Mouse (Mus musculus) lung, embryonic 15.5 days (tissue): ENCODE measurements around the gene Slc28a1. TPM values are rescaled to one million over a fixed set of nuclear protein-coding genes. Genes with fewer than 3 reads are reported as not detected.
"Not testable (repeated sequence)": the region's sequence is repeated elsewhere in the genome, so short reads cannot be mapped to it uniquely, and the experiment has no call there.

Experiments
- ATAC-seq: fragments of 200-750 bp; cut with Nextera tagmentation; 2 replicates; pipeline ENCODE4 v1.8.0; 2017; ENCODE audit warnings: moderate number of reproducible peaks, borderline replicate concordance; ENCODE audit not compliant: low FRiP score, low TSS enrichment; ENCODE audit errors: extremely low read depth
- H3K27ac ChIP-seq: fragments of 300-500 bp; sonication (generic); 2 replicates; pipeline ENCODE4 v1.5.1; 2015; ENCODE audit warnings: moderate library complexity, mild to moderate bottlenecking, inconsistent platforms
- H3K27me3 ChIP-seq: fragments of 300-500 bp; sonication (generic); 2 replicates; pipeline ENCODE4 v1.6.1; 2015; ENCODE audit warnings: inconsistent platforms
- H3K36me3 ChIP-seq: fragments of 300-500 bp; sonication (generic); 2 replicates; pipeline ENCODE4 v1.6.1; 2015; ENCODE audit warnings: inconsistent platforms
- H3K4me1 ChIP-seq: fragments of 300-500 bp; sonication (generic); 2 replicates; pipeline ENCODE4 v1.6.1; 2015; ENCODE audit warnings: inconsistent platforms
- H3K4me2 ChIP-seq: fragments of 300-500 bp; sonication (generic); 2 replicates; pipeline ENCODE4 v1.6.1; 2015; ENCODE audit warnings: inconsistent platforms, mild to moderate bottlenecking, moderate library complexity
- H3K4me3 ChIP-seq: fragments of 300-500 bp; sonication (generic); 2 replicates; pipeline ENCODE4 v1.5.1; 2015; ENCODE audit warnings: mild to moderate bottlenecking, inconsistent platforms
- H3K9ac ChIP-seq: fragments of 300-500 bp; sonication (generic); 2 replicates; pipeline ENCODE4 v1.6.1; 2015; ENCODE audit warnings: inconsistent platforms
- H3K9me3 ChIP-seq: fragments of 300-500 bp; sonication (generic); 2 replicates; pipeline ENCODE4 v1.6.1; 2016; ENCODE audit warnings: inconsistent platforms
- WGBS: fragments of 180-500 bp; shearing (Covaris S2); methylation state at CpG from one replicate; pipeline ENCODE4 v1.1.7; 2015; 5-methylcytosine and 5-hydroxymethylcytosine counted together
- polyA plus RNA-seq: library from polyadenylated mRNA; unstranded; fragments of >200 nt; fragmentation: Nextera tagmentation; extraction: Ambion mirVana; gene quantifications from 2 replicates; pipeline ENCODE4 v1.2.1, GENCODE M21; 2015

Gene Slc28a1
- polyA plus RNA-seq, 1 experiment from 2014 or later: not detected

- Histone ChIP-seq H3K27me3 (no peaks in the 10 kb centered on the region), H3K9me3 (no peaks in the 10 kb centered on the region), H3K4me2 (no peak overlapping the region), H3K27ac (no peak overlapping the region), H3K4me3 (no peak overlapping the region), H3K4me1 (no peaks in the 10 kb centered on the region), H3K9ac (no peak overlapping the region), H3K36me3 (no peaks in the 10 kb centered on the region)
- ATAC-seq: no peak
- WGBS: 57% methylated on average over 5 of the region's 5 CpGs
Observed at GRCm38 (mm10) chr7:81174654-81175053, 60.1 kb downstream of the Slc28a1 start.

DNA sequence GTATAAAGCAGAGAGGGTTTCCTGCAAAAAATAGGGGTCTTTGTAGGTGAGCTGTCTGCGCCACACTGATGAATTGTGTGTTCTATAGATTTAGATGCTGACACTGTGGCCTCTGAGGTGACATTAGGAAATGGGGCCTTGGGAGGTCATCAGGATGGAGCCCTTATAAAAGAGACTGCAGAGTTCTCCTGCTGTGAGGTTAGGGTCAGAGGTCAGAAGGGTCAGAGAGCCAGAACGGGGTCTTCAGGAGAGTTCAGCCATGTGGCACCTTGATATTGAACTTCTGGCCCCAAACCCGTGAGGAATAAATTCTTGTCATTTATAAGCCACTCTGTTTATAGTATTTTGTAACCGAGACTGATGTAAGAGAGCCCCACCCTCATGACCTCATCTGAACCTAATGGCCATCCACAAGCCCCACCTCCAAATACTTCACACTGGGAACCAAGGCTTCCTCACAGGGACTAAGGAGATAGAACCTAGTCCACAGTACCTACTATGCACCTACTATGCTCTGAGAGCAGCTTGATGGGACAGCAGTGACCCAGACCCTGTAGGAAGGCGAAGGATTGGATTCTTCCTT lies 61.7 kb downstream of the Slc28a1 start:
- no peaks in the 10 kb centered on the region for H3K9me3 ChIP-seq
- H3K4me3 ChIP-seq: no peak overlapping the region
- no peaks in the 10 kb centered on the region for H3K27me3 ChIP-seq
- H3K4me1 ChIP-seq: no peaks in the 10 kb centered on the region
- H3K27ac ChIP-seq: no peak overlapping the region
- no peaks in the 10 kb centered on the region for H3K36me3 ChIP-seq
- H3K4me2 ChIP-seq: no peak overlapping the region
- ATAC-seq: no peak
- no peak overlapping the region for H3K9ac ChIP-seq
- WGBS: 42% methylated on average over 5 of the region's 5 CpGs

DNA sequence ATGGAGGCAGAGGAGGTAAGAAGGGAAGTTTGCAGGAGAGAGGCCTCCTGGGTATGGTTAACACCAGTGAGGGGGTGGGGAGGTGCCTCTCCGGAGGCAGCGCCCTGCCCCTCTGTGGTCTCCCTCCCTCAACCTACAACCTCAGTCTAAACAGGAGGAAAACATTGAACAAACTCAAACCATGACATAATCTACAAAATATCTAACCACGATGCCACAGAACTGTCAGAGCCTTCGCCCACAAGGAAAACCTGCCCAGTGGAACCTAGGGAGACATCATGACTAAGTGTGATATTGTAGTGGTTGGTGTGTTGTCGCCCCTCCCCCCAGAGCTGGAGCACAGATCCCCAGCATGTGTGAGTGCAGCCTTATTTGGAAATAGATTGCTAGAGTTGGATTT lies 64.9 kb downstream of the Slc28a1 start:
- Histone ChIP-seq H3K27ac (no peak overlapping the region), H3K4me1 (no peaks in the 10 kb centered on the region), H3K36me3 (no peaks in the 10 kb centered on the region), H3K9ac (no peak overlapping the region), H3K4me2 (no peak overlapping the region), H3K27me3 (no peaks in the 10 kb centered on the region), H3K9me3 (no peaks in the 10 kb centered on the region), H3K4me3 (no peak overlapping the region)
- ATAC-seq: no peak
- 59% methylated on average over 5 of the region's 5 CpGs for WGBS

DNA sequence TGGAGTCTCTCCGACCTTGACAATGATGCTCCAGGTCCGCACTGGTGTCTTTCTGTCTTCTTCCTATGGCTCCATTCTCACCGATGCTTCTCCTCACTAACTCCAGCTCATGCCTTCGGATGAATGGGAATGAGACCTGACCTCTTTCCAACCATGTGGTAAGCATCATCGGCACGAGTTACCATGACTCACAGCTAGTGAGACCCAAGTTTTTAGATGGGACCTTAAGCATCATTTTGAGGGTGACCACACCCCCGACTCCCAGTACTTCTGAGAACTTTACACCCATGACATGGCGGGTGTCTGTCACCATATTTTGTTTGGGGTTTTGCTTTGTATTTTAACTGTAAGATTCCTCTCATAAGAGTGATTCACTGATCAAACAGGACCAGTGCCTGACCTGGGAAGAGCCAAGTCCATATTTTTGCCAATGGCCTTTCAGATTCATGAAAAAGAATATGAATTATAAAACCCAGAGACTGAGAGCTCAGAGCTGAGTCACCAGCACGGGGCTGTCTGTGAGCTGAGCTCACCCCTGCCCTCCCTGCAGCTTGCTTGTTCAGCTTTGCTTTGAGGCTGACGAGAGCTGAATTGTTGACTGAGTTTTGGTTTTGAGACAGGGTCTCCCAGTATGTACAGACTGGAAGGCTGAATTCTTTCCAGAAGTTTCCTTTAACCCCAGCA lies 68.0 kb downstream of the Slc28a1 start:
- Histone ChIP-seq H3K27me3 (no peaks in the 10 kb centered on the region), H3K9ac (no peak overlapping the region), H3K36me3 (no peaks in the 10 kb centered on the region), H3K4me3 (no peak overlapping the region), H3K9me3 (no peaks in the 10 kb centered on the region; the same call in 1 of the 2 replicates), H3K4me1 (no peaks in the 10 kb centered on the region), H3K4me2 (no peak overlapping the region), H3K27ac (no peak overlapping the region)
- no peak for ATAC-seq
- 76% methylated on average over 10 of the region's 10 CpGs for WGBS

DNA sequence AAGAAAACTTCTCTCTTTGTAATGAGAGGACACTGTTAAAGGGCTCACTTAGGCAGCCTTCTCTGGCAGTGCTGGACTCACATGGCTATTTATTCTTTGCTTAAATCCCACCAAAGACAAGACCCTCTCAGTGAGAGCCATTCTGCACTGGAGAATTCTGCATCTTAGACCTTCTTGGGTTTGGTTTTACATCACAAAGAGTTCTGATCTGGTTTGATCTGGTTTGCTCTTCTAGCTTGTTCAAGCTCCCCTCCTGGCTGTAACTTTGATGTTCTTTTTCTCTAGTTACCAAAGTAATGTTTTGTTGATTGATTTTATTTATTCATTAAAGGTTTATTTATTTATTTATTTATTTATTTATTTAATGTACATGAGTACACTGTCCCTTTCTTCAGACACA lies 68.6 kb downstream of the Slc28a1 start:
- Histone ChIP-seq H3K4me1 (no peaks in the 10 kb centered on the region), H3K36me3 (no peaks in the 10 kb centered on the region), H3K9me3 (no peaks in the 10 kb centered on the region; the same call in 1 of the 2 replicates), H3K9ac (no peak overlapping the region), H3K27me3 (no peaks in the 10 kb centered on the region), H3K4me2 (no peak overlapping the region), H3K4me3 (no peak overlapping the region), H3K27ac (no peak overlapping the region)
- ATAC-seq: no peak

DNA sequence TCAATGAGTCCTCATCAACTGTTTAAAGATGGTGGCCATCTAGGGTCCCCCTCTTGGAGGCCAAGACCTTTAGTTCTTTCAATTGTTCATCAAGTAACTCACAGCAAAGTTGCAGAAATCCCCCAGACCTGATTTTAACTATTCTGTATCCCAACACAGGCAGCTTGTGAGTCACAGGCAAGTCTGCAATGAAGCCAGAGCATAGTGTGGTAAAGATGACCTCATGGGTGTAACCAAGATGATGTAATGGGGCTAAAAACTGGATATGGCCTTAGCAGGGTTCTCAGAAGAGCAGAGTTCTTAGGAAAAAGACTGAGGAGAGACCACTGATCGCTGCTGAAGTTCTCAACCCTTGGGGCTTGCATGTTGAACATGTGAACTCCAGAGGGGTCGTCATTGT lies 69.5 kb downstream of the Slc28a1 start:
- no peaks in the 10 kb centered on the region for H3K36me3 ChIP-seq
- H3K4me2 ChIP-seq: no peak overlapping the region
- no peaks in the 10 kb centered on the region for H3K4me1 ChIP-seq
- no peaks in the 10 kb centered on the region for H3K27me3 ChIP-seq
- WGBS: 87% methylated on average over 2 of the region's 2 CpGs
- no peak overlapping the region for H3K4me3 ChIP-seq
- H3K9ac ChIP-seq: no peak overlapping the region
- H3K9me3 ChIP-seq: no peaks in the 10 kb centered on the region; the same call in 1 of the 2 replicates
- H3K27ac ChIP-seq: no peak overlapping the region
- no peak for ATAC-seq

DNA sequence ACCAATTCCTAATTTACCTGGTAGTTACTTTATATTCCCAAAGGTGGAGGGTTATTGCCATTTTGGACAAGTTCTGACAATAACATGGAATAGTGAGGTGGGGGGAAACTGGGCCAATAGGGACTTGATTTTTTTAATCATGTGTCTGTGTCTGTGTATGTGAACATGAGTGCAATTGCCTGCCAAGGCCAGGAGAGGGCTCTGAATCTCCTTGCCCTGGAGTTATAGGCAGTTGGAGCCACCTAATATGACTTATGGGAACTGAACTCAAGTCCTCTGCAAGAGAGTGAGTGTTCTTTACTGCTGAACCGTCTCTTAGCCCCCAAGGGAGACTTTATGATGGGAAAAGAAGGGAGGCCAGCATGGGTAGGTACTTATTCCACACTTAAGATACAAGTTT lies 70.1 kb downstream of the Slc28a1 start:
- H3K9ac ChIP-seq: no peak overlapping the region

DNA sequence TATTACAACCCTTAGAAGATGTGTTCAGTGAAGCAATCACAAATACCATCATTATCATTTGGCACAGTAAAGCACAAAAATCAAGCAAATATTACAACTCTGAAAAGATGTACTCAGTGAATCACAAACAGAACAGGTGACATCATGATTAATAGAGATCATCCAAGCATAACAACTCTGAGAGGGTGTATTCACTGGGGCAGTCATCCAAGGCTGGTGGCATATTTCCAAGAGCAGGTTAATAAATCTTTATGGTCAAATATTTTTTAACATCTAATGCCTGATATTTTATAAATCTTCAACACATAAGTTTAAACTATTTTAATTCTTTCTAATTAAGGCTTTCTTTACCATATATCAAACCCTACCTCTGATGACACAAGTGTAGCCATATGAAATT lies 71.4 kb downstream of the Slc28a1 start:
- not testable (repeated sequence) for H3K4me3 ChIP-seq, H3K9me3 ChIP-seq, H3K4me1 ChIP-seq, H3K36me3 ChIP-seq, H3K27me3 ChIP-seq, H3K4me2 ChIP-seq, H3K27ac ChIP-seq, H3K9ac ChIP-seq, ATAC-seq

More for the DNA sequence above, 70.1 kb downstream of the Slc28a1 start:
- H3K27ac ChIP-seq: no peak overlapping the region
- H3K27me3 ChIP-seq: no peaks in the 10 kb centered on the region
- H3K4me1 ChIP-seq: no peaks in the 10 kb centered on the region
- H3K4me3 ChIP-seq: no peak overlapping the region
- H3K36me3 ChIP-seq: no peaks in the 10 kb centered on the region
- 71% methylated on average over 1 of the region's 1 CpGs for WGBS
- H3K4me2 ChIP-seq: no peak overlapping the region
- no peaks in the 10 kb centered on the region; the same call in 1 of the 2 replicates for H3K9me3 ChIP-seq
- no peak for ATAC-seq

DNA sequence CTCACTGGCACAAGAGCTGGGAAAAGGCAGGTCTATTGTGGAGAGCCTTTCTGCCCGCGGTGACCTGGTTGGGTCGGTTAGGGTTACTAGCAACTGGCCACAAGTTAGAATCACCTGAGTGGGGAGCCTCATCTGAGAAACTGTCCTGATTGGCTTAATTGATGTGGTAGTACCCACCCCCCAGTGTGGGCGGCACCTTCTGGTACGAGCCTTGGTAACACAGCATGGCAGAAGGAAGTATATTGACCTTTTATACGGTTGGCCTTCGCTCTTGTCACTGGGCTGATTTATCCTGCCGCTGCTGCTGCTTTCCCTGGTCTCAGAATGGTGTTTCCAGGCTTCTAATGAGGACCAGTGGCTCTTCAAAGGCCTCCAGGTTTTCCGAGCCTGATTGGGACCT lies 74.6 kb downstream of the Slc28a1 start:
- ATAC-seq: no peak
- H3K4me2 ChIP-seq: no peak overlapping the region

DNA sequence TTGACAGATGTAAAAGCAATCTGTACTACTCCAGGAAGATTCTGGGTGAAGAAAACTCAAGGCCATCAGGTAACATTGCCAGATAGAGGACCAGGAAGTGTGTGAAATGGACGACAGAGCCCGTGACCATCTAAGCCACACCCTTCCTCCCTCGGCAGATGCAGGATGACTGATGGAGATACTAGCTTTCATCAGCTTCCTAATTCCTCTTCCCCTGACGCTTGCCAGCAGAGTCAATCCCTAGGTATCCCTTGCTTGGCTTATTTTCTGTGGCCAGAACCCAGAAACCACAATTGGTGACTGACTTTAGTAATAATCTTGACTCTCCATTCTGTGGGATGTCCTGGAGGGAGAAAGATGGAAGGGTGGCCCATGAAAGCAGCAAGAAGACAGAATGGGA lies 80.9 kb downstream of the Slc28a1 start:
- ATAC-seq: no peak
- WGBS: 36% methylated on average over 4 of the region's 4 CpGs
- H3K4me3 ChIP-seq: no peak overlapping the region
- no peak overlapping the region for H3K27ac ChIP-seq
- H3K9me3 ChIP-seq: no peaks in the 10 kb centered on the region
- H3K4me2 ChIP-seq: no peak overlapping the region
- peaks cover 31% of the 10 kb centered on the region for H3K4me1 ChIP-seq
- H3K36me3 ChIP-seq: no peaks in the 10 kb centered on the region
- no peaks in the 10 kb centered on the region for H3K27me3 ChIP-seq
- no peak overlapping the region for H3K9ac ChIP-seq

More for the DNA sequence above, 74.6 kb downstream of the Slc28a1 start:
- Histone ChIP-seq H3K9ac (no peak overlapping the region), H3K27me3 (no peaks in the 10 kb centered on the region), H3K36me3 (no peaks in the 10 kb centered on the region), H3K27ac (no peak overlapping the region), H3K4me3 (no peak overlapping the region), H3K4me1 (no peaks in the 10 kb centered on the region), H3K9me3 (no peaks in the 10 kb centered on the region; the same call in 1 of the 2 replicates)
- 71% methylated on average over 9 of the region's 9 CpGs for WGBS

- Histone ChIP-seq H3K27me3 (no peaks in the 10 kb centered on the region), H3K4me3 (no peak overlapping the region), H3K27ac (peak overlapping the region; percentile 42; the same call in 1 of the 2 replicates), H3K9ac (no peak overlapping the region), H3K36me3 (no peaks in the 10 kb centered on the region), H3K9me3 (no peaks in the 10 kb centered on the region), H3K4me2 (no peak overlapping the region), H3K4me1 (peaks cover 31% of the 10 kb centered on the region)
- peak; percentile 53; the same call in 1 of the 2 replicates for ATAC-seq
- WGBS: 50% methylated on average over 3 of the region's 3 CpGs
Observed at GRCm38 (mm10) chr7:81196796-81197195, 82.2 kb downstream of the Slc28a1 start.

- peak; percentile 41; the same call in 1 of the 2 replicates for ATAC-seq
- WGBS: 26% methylated on average over 4 of the region's 4 CpGs
- Histone ChIP-seq H3K27me3 (no peaks in the 10 kb centered on the region), H3K36me3 (no peaks in the 10 kb centered on the region), H3K9ac (no peak overlapping the region), H3K4me1 (peaks cover 31% of the 10 kb centered on the region), H3K4me3 (no peak overlapping the region), H3K9me3 (no peaks in the 10 kb centered on the region), H3K27ac (0 out of 2 replicates have a peak overlapping the region, but pooled peaks have one; percentile 7), H3K4me2 (0 out of 2 replicates have a peak overlapping the region, but pooled peaks have one; percentile 4)
Observed at GRCm38 (mm10) chr7:81198538-81198937, 83.9 kb downstream of the Slc28a1 start.
